Comparison of ENCODE assay signal across 24 mouse cellular contexts in genomic region chr15:95185419-95185818, GRCm38 (mm10).
DNase-seq lines count a peak whose midpoint lies in the region; ATAC-seq and TF ChIP-seq lines count a peak whose summit lies in the region.
"Had no signal": no experiment of that assay in that cellular context is flagged by ENCODE, and none has a peak within 500 bp of the region (broad histone marks: within the 10 kb centered on the region; RNA-seq: fewer than 3 reads in every experiment).

No protein-coding gene starts in this region.

- DNase-seq in cerebellum, postnatal 10 days: peak; percentile 52 to 54
- no peak for DNase-seq in cerebellum, adult 8-10 months
- peak in 1 of 2 experiments; percentile 13 for DNase-seq in layer of hippocampus, adult 2 months (ENCODE audit: low spot score in 2 of 2)
- no peak for DNase-seq in layer of hippocampus, postnatal 25 days (ENCODE audit: extremely low spot score in 1 of 2, low spot score in 1 of 2)
- peak; percentile 74 for DNase-seq in brain, adult 2 months (ENCODE audit: low read depth, low spot score)
- DNase-seq in thymus, postnatal 25 days: no peak
- DNase-seq in heart, adult 8-10 months (ENCODE audit: low spot score): no peak
- DNase-seq: adrenal gland, adult 2 months; gastrocnemius, postnatal 14 days; heart, adult 11 months; heart, postnatal 10 days; kidney, adult 8-10 months; kidney, postnatal 14 days; liver, embryonic 13.5 days; lung, adult 2 months; lung, postnatal 14 days; thymus, postnatal 4 days had no signal

- no peaks in the 10 kb centered on the region for H3K9me3 ChIP-seq in forebrain, embryonic 16.5 days (ENCODE audit: control insufficient read depth, low read length)
- H3K9me3 ChIP-seq: heart, embryonic 12.5 days; hindbrain, embryonic 10.5 days; intestine, embryonic 15.5 days; limb, embryonic 12.5 days; liver, embryonic 13.5 days had no signal

- peaks cover 11% of the 10 kb centered on the region for H3K4me1 ChIP-seq in forebrain, embryonic 16.5 days (replicated peaks; ENCODE audit: control insufficient read depth, insufficient read depth, low read length)
- H3K4me1 ChIP-seq: heart, embryonic 12.5 days; hindbrain, embryonic 10.5 days; intestine, embryonic 15.5 days; limb, embryonic 12.5 days; liver, embryonic 13.5 days had no signal

- no peak overlapping the region for H3K4me2 ChIP-seq in forebrain, embryonic 16.5 days (ENCODE audit: low read length)
- H3K4me2 ChIP-seq: heart, embryonic 12.5 days; intestine, embryonic 15.5 days; limb, embryonic 12.5 days; liver, embryonic 13.5 days; midbrain, embryonic 11.5 days had no signal

- no peaks in the 10 kb centered on the region for H3K36me3 ChIP-seq in forebrain, embryonic 16.5 days (ENCODE audit: control insufficient read depth, insufficient read depth)
- H3K36me3 ChIP-seq: heart, embryonic 12.5 days; hindbrain, embryonic 10.5 days; intestine, embryonic 15.5 days; limb, embryonic 12.5 days; liver, embryonic 13.5 days had no signal

- H3K9ac ChIP-seq in forebrain, embryonic 16.5 days (replicated peaks; ENCODE audit: low read depth, low read length): no peak overlapping the region
- H3K9ac ChIP-seq: heart, embryonic 12.5 days; intestine, embryonic 15.5 days; limb, embryonic 12.5 days; liver, embryonic 13.5 days had no signal

- TF ChIP-seq CTCF in layer of hippocampus, adult 2 months (conservative IDR thresholded peaks at IDR 0.05): no peak

- 0 out of 2 replicates have a peak overlapping the region, but pooled peaks have one; percentile 23 for H3K27ac ChIP-seq in layer of hippocampus, adult 2 months
- H3K27ac ChIP-seq in forebrain, embryonic 16.5 days (ENCODE audit: low read length): no peak overlapping the region
- H3K27ac ChIP-seq: hindbrain, embryonic 10.5 days; intestine, embryonic 15.5 days; limb, embryonic 12.5 days; liver, embryonic 13.5 days had no signal

- 0 out of 2 replicates have a peak overlapping the region, but pooled peaks have one; percentile 13 for H3K4me3 ChIP-seq in layer of hippocampus, adult 2 months
- H3K4me3 ChIP-seq in forebrain, embryonic 16.5 days (replicated peaks; ENCODE audit: low read length): no peak overlapping the region
- H3K4me3 ChIP-seq: heart, embryonic 12.5 days; hindbrain, embryonic 10.5 days; intestine, embryonic 15.5 days; limb, embryonic 12.5 days; liver, embryonic 13.5 days had no signal

- H3K27me3 ChIP-seq in forebrain, embryonic 16.5 days (replicated peaks; ENCODE audit: control insufficient read depth, insufficient read depth, low read length): no peaks in the 10 kb centered on the region
- H3K27me3 ChIP-seq: heart, embryonic 12.5 days; liver, embryonic 13.5 days had no signal

- 45% methylated on average over 9 of the region's 9 CpGs for WGBS in forebrain, embryonic 16.5 days

- 0 out of 2 replicates have a peak, but pooled peaks have one; percentile 37 for ATAC-seq in forebrain, embryonic 16.5 days
- ATAC-seq: hindbrain, embryonic 16.5 days; intestine, embryonic 15.5 days had no signal

Comparison
In these comparisons a context has a peak if more than half of its experiments do, and no peak if none do; other contexts are left out.
1. DNase-seq: peak in cerebellum, postnatal 10 days (2 of 2) and brain, adult 2 months (single experiment); none in cerebellum, adult 8-10 months (single experiment), layer of hippocampus, postnatal 25 days (0 of 2), thymus, postnatal 25 days (single experiment) and heart, adult 8-10 months (single experiment).